ENCODE assay signal across 24 mouse cellular contexts in genomic region chr2:146140711-146141110, GRCm38 (mm10).
A peak's percentile ranks its signal among the peaks of the same experiment; 100 is the strongest.
DNase-seq lines count a peak whose midpoint lies in the region; ATAC-seq lines count a peak whose summit lies in the region.
"Had no signal": no experiment of that assay in that cellular context is flagged by ENCODE, and none has a peak within 500 bp of the region (broad histone marks: within the 10 kb centered on the region; RNA-seq: fewer than 3 reads in every experiment).

No protein-coding gene starts in this region.

- no peak overlapping the region for H3K4me2 ChIP-seq in forebrain, embryonic 12.5 days
- no peak overlapping the region for H3K4me2 ChIP-seq in neural tube, embryonic 15.5 days
- H3K4me2 ChIP-seq: embryonic facial prominence, embryonic 12.5 days had no signal

- H3K27ac ChIP-seq in forebrain, embryonic 10.5 days, result no peak overlapping the region
- H3K27ac ChIP-seq in forebrain, embryonic 12.5 days, result no peak overlapping the region
- H3K27ac ChIP-seq in neural tube, embryonic 15.5 days (replicated peaks), result no peak overlapping the region
- H3K27ac ChIP-seq: embryonic facial prominence, embryonic 10.5 days; embryonic facial prominence, embryonic 12.5 days had no signal

- no peak for ATAC-seq in forebrain, embryonic 12.5 days (ENCODE audit: low FRiP score)
- no peak for ATAC-seq in neural tube, embryonic 15.5 days (ENCODE audit: low FRiP score)
- ATAC-seq: activated CD4-positive, CD25-positive, alpha-beta regulatory T cell, adult 4 months; CD4-positive, CD25-positive, alpha-beta regulatory T cell, adult 4 months; forebrain, embryonic 14.5 days; forebrain, embryonic 16.5 days; Patski had no signal

- H3K4me3 ChIP-seq in forebrain, embryonic 10.5 days, result no peak overlapping the region
- H3K4me3 ChIP-seq in forebrain, embryonic 12.5 days (replicated peaks), result no peak overlapping the region
- H3K4me3 ChIP-seq in neural tube, embryonic 15.5 days (replicated peaks), result no peak overlapping the region
- H3K4me3 ChIP-seq: embryonic facial prominence, embryonic 10.5 days; embryonic facial prominence, embryonic 12.5 days had no signal

- no peaks in the 10 kb centered on the region for H3K27me3 ChIP-seq in forebrain, embryonic 10.5 days (ENCODE audit: poor library complexity, severe bottlenecking)
- H3K27me3 ChIP-seq in forebrain, embryonic 12.5 days, result no peaks in the 10 kb centered on the region
- H3K27me3 ChIP-seq in neural tube, embryonic 15.5 days (replicated peaks), result no peaks in the 10 kb centered on the region
- H3K27me3 ChIP-seq: CH12.LX; embryonic facial prominence, embryonic 12.5 days had no signal

- peak; percentile 12 for DNase-seq in forebrain, embryonic 10.5 days (ENCODE audit: extremely low spot score, low spot score)
- peak; percentile 66 for DNase-seq in heart, adult 11 months
- no peak for DNase-seq in heart, adult 8-10 months (ENCODE audit: low spot score)
- DNase-seq in neural tube, embryonic 10.5 days (ENCODE audit: extremely low spot score, low spot score), result peak; percentile 8
- DNase-seq: adrenal gland, adult 8-10 months; adrenal gland, postnatal 14 days; adrenal gland, postnatal 36 days; B cell, adult 2 months; cerebellum, adult 11-12 months; cerebellum, adult 2 months; cerebellum, adult 9-10 months; cerebellum, postnatal 10 days; cerebellum, postnatal 25 days had no signal

- H3K9ac ChIP-seq in forebrain, embryonic 12.5 days, result no peak overlapping the region
- H3K9ac ChIP-seq in neural tube, embryonic 15.5 days (replicated peaks), result no peak overlapping the region
- H3K9ac ChIP-seq: embryonic facial prominence, embryonic 12.5 days had no signal

- no peaks in the 10 kb centered on the region for H3K4me1 ChIP-seq in forebrain, embryonic 10.5 days
- H3K4me1 ChIP-seq in forebrain, embryonic 12.5 days, result no peaks in the 10 kb centered on the region
- no peaks in the 10 kb centered on the region for H3K4me1 ChIP-seq in neural tube, embryonic 15.5 days
- H3K4me1 ChIP-seq: embryonic facial prominence, embryonic 10.5 days; embryonic facial prominence, embryonic 12.5 days had no signal

- H3K9me3 ChIP-seq in forebrain, embryonic 10.5 days, result peaks cover 7% of the 10 kb centered on the region; the same call in 1 of the 2 replicates
- H3K9me3 ChIP-seq in forebrain, embryonic 12.5 days, result no peaks in the 10 kb centered on the region
- H3K9me3 ChIP-seq in neural tube, embryonic 15.5 days (replicated peaks), result no peaks in the 10 kb centered on the region
- H3K9me3 ChIP-seq: embryonic facial prominence, embryonic 10.5 days; embryonic facial prominence, embryonic 12.5 days had no signal

- no peaks in the 10 kb centered on the region for H3K36me3 ChIP-seq in forebrain, embryonic 10.5 days (replicated peaks)
- H3K36me3 ChIP-seq in forebrain, embryonic 12.5 days (replicated peaks), result no peaks in the 10 kb centered on the region
- no peaks in the 10 kb centered on the region for H3K36me3 ChIP-seq in neural tube, embryonic 15.5 days
- H3K36me3 ChIP-seq: embryonic facial prominence, embryonic 10.5 days; embryonic facial prominence, embryonic 12.5 days; G1E had no signal

- 84% methylated on average over 3 of the region's 3 CpGs for WGBS in forebrain, embryonic 10.5 days
- WGBS in forebrain, embryonic 12.5 days, result 92% methylated on average over 3 of the region's 3 CpGs
- 88% methylated on average over 3 of the region's 3 CpGs for WGBS in neural tube, embryonic 15.5 days
